13 mouse cellular contexts compared by ENCODE assay signal in genomic region chr16:4413301-4413700, GRCm38 (mm10). TPM values are rescaled to one million over a fixed set of nuclear protein-coding genes. Genes with fewer than 3 reads are reported as not detected.
DNase-seq lines count a peak whose midpoint lies in the region; ATAC-seq and TF ChIP-seq lines count a peak whose summit lies in the region.
"Had no signal": no experiment of that assay in that cellular context is flagged by ENCODE, and none has a peak within 500 bp of the region (broad histone marks: within the 10 kb centered on the region; RNA-seq: fewer than 3 reads in every experiment).

No protein-coding gene starts in this region.

- 53% methylated on average over 14 of the region's 14 CpGs for WGBS in heart, embryonic 13.5 days
- WGBS in midbrain, embryonic 15.5 days = 46% methylated on average over 14 of the region's 14 CpGs
- 47% methylated on average over 14 of the region's 14 CpGs for WGBS in midbrain, postnatal 0 days
- 49% methylated on average over 14 of the region's 14 CpGs for WGBS in lung, adult 2 months

- peaks cover 34% of the 10 kb centered on the region for H3K4me1 ChIP-seq in heart, embryonic 13.5 days
- H3K4me1 ChIP-seq in midbrain, embryonic 15.5 days = peaks cover 50% of the 10 kb centered on the region
- peaks cover 28% of the 10 kb centered on the region for H3K4me1 ChIP-seq in midbrain, postnatal 0 days (ENCODE audit: insufficient read depth, low read length)
- H3K4me1 ChIP-seq in lung, adult 2 months (ENCODE audit: control insufficient read depth, insufficient read depth, low read length) = peaks cover 39% of the 10 kb centered on the region

- peak overlapping the region; percentile 48; the same call in 1 of the 2 replicates for H3K9ac ChIP-seq in heart, embryonic 13.5 days
- no peak overlapping the region for H3K9ac ChIP-seq in midbrain, embryonic 15.5 days
- no peak overlapping the region for H3K9ac ChIP-seq in midbrain, postnatal 0 days (replicated peaks; ENCODE audit: low read length, poor library complexity, severe bottlenecking)

- no peak for ATAC-seq in heart, embryonic 13.5 days (ENCODE audit: extremely low read depth, insufficient number of reproducible peaks, low FRiP score, low TSS enrichment)
- ATAC-seq in midbrain, embryonic 15.5 days (replicated peaks) = no peak
- no peak for ATAC-seq in midbrain, postnatal 0 days (ENCODE audit: low FRiP score)
- ATAC-seq in megakaryocyte progenitor cell, adult 5-6 weeks (replicated peaks; ENCODE audit: poor library complexity) = peak; percentile 13; the same call in 1 of the 2 replicates

- DNase-seq in heart, postnatal 10 days = no peak
- no peak for DNase-seq in midbrain, postnatal 0 days (ENCODE audit: low spot score)
- peak; percentile 39 for DNase-seq in brain, adult 2 months (ENCODE audit: low read depth, low spot score)
- DNase-seq in embryo, embryonic 11 days = no peak
- no peak for DNase-seq in lung, adult 2 months
- DNase-seq: gastrocnemius, postnatal 36 days; heart, postnatal 4 days; kidney, adult 2 months; right cerebral cortex, postnatal 25 days had no signal

- H3K9me3 ChIP-seq in heart, embryonic 13.5 days = no peaks in the 10 kb centered on the region
- H3K9me3 ChIP-seq in midbrain, embryonic 15.5 days = no peaks in the 10 kb centered on the region
- no peaks in the 10 kb centered on the region for H3K9me3 ChIP-seq in midbrain, postnatal 0 days (ENCODE audit: low read length)
- H3K9me3 ChIP-seq: forebrain, embryonic 10.5 days had no signal

- H3K27me3 ChIP-seq in heart, embryonic 13.5 days (replicated peaks) = peaks cover 41% of the 10 kb centered on the region
- no peaks in the 10 kb centered on the region; the same call in 1 of the 2 replicates for H3K27me3 ChIP-seq in midbrain, embryonic 15.5 days (replicated peaks)
- no peaks in the 10 kb centered on the region for H3K27me3 ChIP-seq in midbrain, postnatal 0 days (ENCODE audit: insufficient read depth, low read length)

- no peak for TF ChIP-seq POLR2A in lung, adult 2 months (IDR thresholded peaks at IDR 0.05; ENCODE audit: borderline replicate concordance, extremely low read depth, low read depth, low read length)

- intact Hi-C loops in heart, postnatal 10 days (cut with DNase I) = no loop called here

- H3K4me3 ChIP-seq in heart, embryonic 13.5 days = no peak overlapping the region
- no peak overlapping the region for H3K4me3 ChIP-seq in midbrain, embryonic 15.5 days
- no peak overlapping the region for H3K4me3 ChIP-seq in midbrain, postnatal 0 days (ENCODE audit: low read depth, low read length)
- no peak overlapping the region for H3K4me3 ChIP-seq in lung, adult 2 months (replicated peaks; ENCODE audit: extremely low read depth, low read depth, low read length)
- H3K4me3 ChIP-seq: forebrain, embryonic 10.5 days had no signal

- H3K36me3 ChIP-seq in heart, embryonic 13.5 days = no peaks in the 10 kb centered on the region
- H3K36me3 ChIP-seq in midbrain, embryonic 15.5 days (replicated peaks) = no peaks in the 10 kb centered on the region
- no peaks in the 10 kb centered on the region for H3K36me3 ChIP-seq in midbrain, postnatal 0 days (ENCODE audit: insufficient read depth, low read length)
- H3K36me3 ChIP-seq: forebrain, embryonic 10.5 days had no signal

- no peak overlapping the region for H3K4me2 ChIP-seq in heart, embryonic 13.5 days
- H3K4me2 ChIP-seq in midbrain, embryonic 15.5 days = peak overlapping the region; percentile 24; the same call in 1 of the 2 replicates
- no peak overlapping the region for H3K4me2 ChIP-seq in midbrain, postnatal 0 days (ENCODE audit: low read depth, low read length, poor library complexity, severe bottlenecking)

- TF ChIP-seq CTCF in midbrain, postnatal 0 days (IDR thresholded peaks at IDR 0.05) = no peak
- TF ChIP-seq CTCF in lung, adult 2 months (IDR thresholded peaks at IDR 0.05; ENCODE audit: insufficient read depth, low read length) = no peak

- no peak overlapping the region for H3K27ac ChIP-seq in heart, embryonic 13.5 days (replicated peaks)
- H3K27ac ChIP-seq in midbrain, embryonic 15.5 days = no peak overlapping the region
- no peak overlapping the region for H3K27ac ChIP-seq in midbrain, postnatal 0 days (ENCODE audit: low read depth, low read length)
- H3K27ac ChIP-seq: forebrain, embryonic 10.5 days had no signal

RNA-seq across cellular contexts. Expression of gene Adcy9, which starts 7.0 kb away (rescaled TPM):
- polyA plus RNA-seq in heart, embryonic 13.5 days (2015; fragmentation: Nextera tagmentation; extraction: Ambion mirVana) = 0.96 and 0.98 TPM in 2 replicates
- 10 to 100 TPM; 20.8 to 21.6 TPM for total RNA-seq in heart, postnatal 10 days (2021)
- 4.2 and 4.6 TPM in 2 replicates for polyA plus RNA-seq in midbrain, embryonic 15.5 days (2015; fragmentation: Nextera tagmentation; extraction: Ambion mirVana)
- total RNA-seq in midbrain, postnatal 0 days (2014; rRNA removed) = 29.7 and 31.6 TPM in 2 replicates
- 4.1 and 4.3 TPM in 2 replicates for polyA plus RNA-seq in midbrain, postnatal 0 days (2015; fragmentation: Nextera tagmentation; extraction: Ambion mirVana)
- total RNA-seq in megakaryocyte progenitor cell, adult 5-6 weeks (2015) = 1.1 and 2.7 TPM in 2 replicates
- total RNA-seq in megakaryocyte progenitor cell, adult 5-6 weeks (2017) = 3.7 and 4.7 TPM in 2 replicates
- polyA plus RNA-seq in lung, adult 2 months (2012; rRNA removed) = 19.8 and 20.8 TPM in 2 replicates
